Mouse (Mus musculus): ENCODE measurements at regions not wholly inside any gene's neighbourhood (a gene's known extent, or its start where the extent isn't known, plus 50 kb on each side); places are given as distances from the start of the nearest gene placed in this dataset.

DNA sequence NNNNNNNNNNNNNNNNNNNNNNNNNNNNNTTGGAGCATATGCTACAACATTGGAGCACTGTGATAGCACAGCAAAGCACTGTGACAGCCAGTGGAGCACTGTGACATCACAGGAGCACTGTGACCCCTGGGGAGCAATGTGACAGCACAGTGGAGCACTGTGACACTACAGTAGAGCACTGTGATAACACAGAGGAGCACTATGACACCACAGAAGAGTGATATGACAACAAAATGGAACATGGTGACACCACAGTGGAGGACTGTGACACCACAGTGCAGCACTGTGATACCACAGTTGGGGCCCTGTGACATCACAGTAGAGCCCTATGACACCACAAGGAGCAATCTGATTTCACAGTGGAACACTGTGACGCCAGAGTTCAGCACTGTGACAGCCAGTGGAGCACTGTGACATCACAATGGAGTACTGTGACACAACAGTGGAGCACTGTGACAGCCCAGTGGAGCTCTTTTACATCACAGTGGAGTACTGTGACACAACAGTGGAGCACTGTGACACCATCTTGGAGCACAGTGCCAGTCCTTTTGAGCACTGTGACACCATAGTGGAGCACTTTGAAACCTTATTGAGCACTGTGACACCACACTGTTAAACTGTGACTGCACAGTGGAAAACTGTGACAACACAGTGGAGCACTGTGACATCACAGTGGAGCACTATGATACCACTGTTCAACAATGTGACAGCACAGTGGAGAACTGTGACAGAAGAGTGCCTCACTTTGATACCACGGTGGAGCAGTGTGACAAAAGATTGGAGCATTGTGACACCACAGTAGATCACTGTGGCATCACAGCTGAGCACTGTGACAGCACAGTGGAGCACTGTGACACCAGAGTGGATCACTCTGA, 116.9 kb upstream of the Vmn1r2 start:
- DNase-seq (ENCODE audit: low spot score in 2 of 2) = peak; percentile 4 to 10

- DNase-seq (ENCODE audit: low spot score in 2 of 2) = peak in 1 of 2 experiments; percentile 4
Measured at GRCm38 (mm10) chr4:3050847-3051135, 116.3 kb upstream of the Vmn1r2 start.

GRCm38 (mm10) chr4:3051212-3051611, 115.9 kb upstream of the Vmn1r2 start:
- DNase-seq (ENCODE audit: low spot score in 2 of 2) = peak in 1 of 2 experiments; percentile 4

GRCm38 (mm10) chr4:3052314-3053059, 114.6 kb upstream of the Vmn1r2 start:
- peak; percentile 2 to 12 for DNase-seq (ENCODE audit: low spot score in 2 of 2)

DNA sequence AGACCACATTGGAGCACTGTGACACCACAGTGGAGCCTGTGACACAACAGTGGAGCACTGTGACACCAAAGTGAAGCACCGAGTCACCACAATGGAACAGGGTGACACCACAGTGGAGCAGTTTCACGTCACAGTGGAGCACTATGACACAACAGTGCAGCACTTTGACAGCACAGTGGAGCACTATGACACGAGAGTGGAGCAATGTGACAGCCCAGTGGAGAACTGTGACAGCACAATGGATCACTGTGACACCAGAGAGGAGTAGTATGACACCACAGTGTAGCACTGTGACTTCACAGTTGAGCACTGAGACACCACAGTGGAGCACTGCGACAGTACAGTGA, 114.1 kb upstream of the Vmn1r2 start:
- peak in 1 of 2 experiments; percentile 4 for DNase-seq (ENCODE audit: low spot score in 2 of 2)

DNA sequence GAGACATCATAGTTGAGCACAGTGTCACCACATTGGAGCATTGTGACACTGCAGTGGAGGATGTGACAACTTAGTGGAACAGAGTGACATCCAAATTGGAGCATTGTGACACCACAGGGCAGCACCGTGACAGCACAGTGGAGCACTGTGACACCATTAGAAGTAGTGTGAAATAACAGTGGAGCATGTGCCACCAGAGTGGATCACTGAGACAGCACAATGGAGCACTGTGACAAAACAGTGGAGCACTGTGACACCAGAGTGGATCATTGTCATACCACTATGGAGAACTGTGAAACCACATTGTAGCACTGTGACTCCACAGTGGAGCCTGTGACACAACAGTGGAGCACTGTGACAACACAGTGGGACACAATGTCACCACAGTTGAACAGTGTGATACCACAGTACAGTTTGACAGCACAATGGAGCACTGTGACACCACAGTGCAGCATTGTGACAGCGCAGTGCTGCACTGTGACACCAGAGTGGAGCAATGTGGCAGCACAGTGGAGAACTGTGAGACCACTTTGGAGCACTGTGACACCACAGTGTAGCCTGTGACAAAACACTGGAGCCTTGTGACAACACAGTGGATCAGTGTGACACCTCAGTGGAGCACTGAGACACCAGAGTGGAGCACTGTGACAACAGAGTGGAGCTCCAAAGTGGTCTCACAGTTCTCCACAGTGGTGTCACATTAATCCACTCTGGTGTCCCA, 113.5 kb upstream of the Vmn1r2 start:
- peak in 1 of 2 experiments; percentile 4 for DNase-seq (ENCODE audit: low spot score in 2 of 2)

DNA sequence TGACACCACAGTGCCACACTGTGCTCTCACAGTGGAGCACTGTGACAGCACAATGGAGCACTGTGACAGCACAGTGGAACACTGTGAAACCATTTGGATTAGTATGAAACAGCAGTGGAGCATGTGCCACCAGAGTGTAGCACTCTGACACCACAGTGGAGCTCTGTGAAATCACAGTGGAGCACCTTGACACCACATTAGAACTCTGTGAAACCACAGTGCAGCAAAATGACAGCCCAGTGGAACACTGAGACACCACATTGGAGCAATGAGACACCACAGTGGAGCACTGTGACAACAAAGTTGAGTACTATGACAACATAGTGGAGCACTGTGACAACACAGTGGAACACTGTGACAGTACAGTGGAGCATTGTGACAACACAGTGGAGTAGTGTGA, 112.2 kb upstream of the Vmn1r2 start:
- peak in 1 of 2 experiments; percentile 4 for DNase-seq (ENCODE audit: low spot score in 2 of 2)

GRCm38 (mm10) chr4:3055396-3055795, 111.7 kb upstream of the Vmn1r2 start:
- DNase-seq (ENCODE audit: low spot score in 2 of 2) = peak in 1 of 2 experiments; percentile 4

- peak; percentile 4 to 10 for DNase-seq (ENCODE audit: low spot score in 2 of 2)
Measured at GRCm38 (mm10) chr4:3059511-3060054, 107.5 kb upstream of the Vmn1r2 start.

DNA sequence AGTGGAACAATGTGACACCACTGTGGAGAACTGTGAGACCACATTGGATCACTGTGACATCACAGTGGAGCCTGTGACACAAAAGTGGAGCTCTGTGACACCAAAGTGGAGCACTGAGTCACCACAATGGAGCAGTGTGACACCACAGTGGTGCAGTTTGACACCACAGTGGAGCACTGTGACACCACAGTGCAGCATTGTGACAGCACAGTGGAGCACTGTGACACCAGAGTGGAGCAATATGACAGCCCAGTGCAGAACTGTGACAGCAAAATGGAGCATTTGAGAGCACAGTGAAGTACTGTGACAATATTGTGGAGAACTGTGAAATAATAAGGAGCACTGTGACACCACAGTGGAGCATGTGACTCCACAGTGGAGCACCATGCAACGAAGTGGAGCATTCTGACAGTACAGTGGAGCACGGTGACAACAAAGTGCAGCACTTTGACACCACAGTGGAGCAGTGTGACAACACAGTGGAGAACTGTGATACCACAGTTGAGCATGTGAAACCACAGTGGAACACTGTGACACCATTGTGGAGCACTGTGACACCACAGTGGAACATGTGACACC, 105.0 kb upstream of the Vmn1r2 start:
- DNase-seq (ENCODE audit: low spot score in 2 of 2) = peak; percentile 4 to 13

DNA sequence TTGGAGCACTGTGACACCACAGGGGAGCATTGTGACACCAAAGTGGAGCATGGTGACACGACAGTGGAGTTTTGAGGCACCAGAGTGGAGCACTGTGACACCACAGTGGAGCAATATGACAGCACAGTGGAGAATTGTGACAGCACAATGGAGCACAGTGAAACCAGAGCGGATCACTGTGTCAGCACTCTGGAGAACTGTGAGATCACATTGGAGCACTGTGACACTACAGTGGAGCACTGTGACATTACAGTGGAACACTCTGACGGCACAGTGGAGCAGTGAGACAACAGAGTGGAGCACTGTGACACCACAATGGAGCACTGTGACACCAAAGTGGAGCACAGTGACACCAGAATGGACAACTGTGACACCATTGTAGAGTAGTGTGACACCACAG, 103.2 kb upstream of the Vmn1r2 start:
- DNase-seq (ENCODE audit: low spot score in 2 of 2) = peak in 1 of 2 experiments; percentile 3

- DNase-seq (ENCODE audit: low spot score in 2 of 2) = no peak
Measured at GRCm38 (mm10) chr4:3064571-3064970, 102.5 kb upstream of the Vmn1r2 start.

GRCm38 (mm10) chr4:3065335-3065734, 101.8 kb upstream of the Vmn1r2 start:
- DNase-seq (ENCODE audit: low spot score in 2 of 2) = peak; percentile 3 to 12

- DNase-seq (ENCODE audit: low spot score in 2 of 2) = peak; percentile 7 to 14
Measured at GRCm38 (mm10) chr4:3066051-3066736, 100.9 kb upstream of the Vmn1r2 start.

DNA sequence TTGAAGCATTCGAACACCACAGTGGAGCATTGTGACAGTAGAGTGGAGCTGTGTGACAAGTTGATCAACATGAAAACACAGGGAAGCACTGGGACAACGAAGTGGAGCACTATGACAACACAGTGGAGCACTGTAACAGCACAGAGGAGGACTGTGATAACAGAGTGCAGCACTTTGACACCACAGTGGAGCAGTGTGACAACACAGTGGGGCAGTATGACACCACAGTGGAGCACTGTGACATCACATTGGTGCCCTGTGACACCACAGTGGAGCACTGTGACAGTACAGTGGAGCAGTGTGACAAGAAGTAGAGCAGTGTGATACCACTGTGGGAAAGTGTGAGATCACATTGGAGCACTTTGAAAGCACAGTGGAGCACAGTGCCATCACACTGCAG, 99.9 kb upstream of the Vmn1r2 start:
- peak; percentile 7 to 14 for DNase-seq (ENCODE audit: low spot score in 2 of 2)

- DNase-seq (ENCODE audit: low spot score in 2 of 2) = peak; percentile 24 to 39
Measured at GRCm38 (mm10) chr4:3067666-3068065, 99.5 kb upstream of the Vmn1r2 start.

DNA sequence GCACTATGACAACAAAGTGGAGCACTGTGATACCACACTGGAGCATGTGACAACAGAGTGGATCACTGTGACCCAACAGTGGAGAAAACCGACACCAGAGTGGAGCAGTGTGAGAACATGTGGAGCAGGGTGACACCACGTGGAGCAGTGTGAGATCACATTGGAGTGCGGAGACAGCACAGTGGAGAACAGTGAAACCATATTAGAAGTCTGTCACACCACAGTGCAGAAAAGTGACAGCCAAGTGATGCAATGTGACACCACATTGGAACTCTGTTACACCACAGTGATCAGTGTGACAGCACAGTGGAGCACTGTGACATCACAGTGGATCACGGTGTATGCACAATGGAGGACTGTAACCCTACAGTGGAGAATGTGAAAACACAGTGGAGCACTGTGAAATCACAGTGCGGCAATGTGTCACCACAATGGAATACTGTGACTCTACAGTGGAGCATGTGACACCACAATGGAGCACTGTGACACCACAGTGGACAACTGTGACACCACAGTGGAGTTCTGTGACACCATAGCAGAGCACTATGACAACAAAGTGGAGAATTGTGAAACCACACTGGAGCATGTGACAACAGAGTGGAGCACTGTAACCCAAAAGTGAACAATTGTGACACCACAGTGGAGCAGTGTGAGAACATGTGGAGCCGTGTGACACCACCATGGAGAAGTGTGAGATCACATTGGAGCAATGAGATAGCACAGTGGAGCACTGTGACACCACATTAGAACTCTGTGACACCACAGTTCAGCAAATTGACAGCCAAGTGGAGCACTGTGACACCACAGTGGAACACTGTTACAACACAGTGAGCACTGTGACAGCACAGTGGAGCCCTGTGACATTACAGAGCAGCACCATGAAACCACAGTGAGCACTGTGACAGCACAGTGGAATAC, 98.6 kb upstream of the Vmn1r2 start:
- DNase-seq (ENCODE audit: low spot score in 2 of 2) = peak in 1 of 2 experiments; percentile 6

GRCm38 (mm10) chr4:3069341-3069740, 97.8 kb upstream of the Vmn1r2 start:
- peak; percentile 5 to 10 for DNase-seq (ENCODE audit: low spot score in 2 of 2)

- peak in 1 of 2 experiments; percentile 2 for DNase-seq (ENCODE audit: low spot score in 2 of 2)
Measured at GRCm38 (mm10) chr4:3071326-3071725, 95.8 kb upstream of the Vmn1r2 start.
